Mouse (Mus musculus) hindbrain, embryonic 16.5 days (tissue): ENCODE data around the gene Mybl2. TPM values are rescaled to one million over a fixed set of nuclear protein-coding genes. Genes with fewer than 3 reads are reported as not detected.
A peak's percentile ranks its signal among the peaks of the same experiment; 100 is the strongest.
"Not testable (repeated sequence)": the region's sequence is repeated elsewhere in the genome, so short reads cannot be mapped to it uniquely, and the experiment has no call there.

Experiments
- ATAC-seq: fragments of 200-750 bp; cut with Nextera tagmentation; 2 replicates; pipeline ENCODE4 v1.8.0; 2017; ENCODE audit warnings: moderate TSS enrichment, moderate library complexity
- H3K27ac ChIP-seq: fragments of 300-500 bp; sonication (generic); 2 replicates; pipeline ENCODE4 v1.5.1; 2014; ENCODE audit warnings: low read depth, mild to moderate bottlenecking, control low read depth, low read length, moderate library complexity
- H3K27me3 ChIP-seq: fragments of 300-500 bp; sonication (generic); replicated peaks from 2 replicates; pipeline ENCODE4 v1.6.1; 2014; ENCODE audit warnings: low read length; ENCODE audit not compliant: control insufficient read depth, insufficient read depth
- H3K36me3 ChIP-seq: fragments of 300-500 bp; sonication (generic); 2 replicates; pipeline ENCODE4 v1.6.1; 2014; ENCODE audit warnings: mild to moderate bottlenecking, low read length, moderate library complexity, mixed read lengths; ENCODE audit not compliant: control insufficient read depth, insufficient read depth
- H3K4me1 ChIP-seq: fragments of 300-500 bp; sonication (generic); 2 replicates; pipeline ENCODE4 v1.6.1; 2014; ENCODE audit warnings: low read depth, low read length; ENCODE audit not compliant: control insufficient read depth, insufficient read depth
- H3K4me2 ChIP-seq: fragments of 300-500 bp; sonication (generic); 2 replicates; pipeline ENCODE4 v1.6.1; 2014; ENCODE audit warnings: mild to moderate bottlenecking, low read length, control low read depth, moderate library complexity
- H3K4me3 ChIP-seq: fragments of 300-500 bp; sonication (generic); 2 replicates; pipeline ENCODE4 v1.5.1; 2014; ENCODE audit warnings: mild to moderate bottlenecking, low read length, control low read depth, moderate library complexity
- H3K9ac ChIP-seq: fragments of 300-500 bp; sonication (generic); 2 replicates; pipeline ENCODE4 v1.6.1; 2014; ENCODE audit warnings: low read depth, mild to moderate bottlenecking, control low read depth, low read length, moderate library complexity
- H3K9me3 ChIP-seq: fragments of 300-500 bp; sonication (generic); 2 replicates; pipeline ENCODE4 v1.6.1; 2014; ENCODE audit warnings: mild to moderate bottlenecking, low read length, moderate library complexity; ENCODE audit not compliant: control insufficient read depth
- WGBS: fragments of 180-500 bp; shearing (Covaris S2); extraction: QIAGEN DNeasy Blood & Tissue Kit; methylation state at CpG from one replicate; pipeline ENCODE4 v1.1.7; 2014; 5-methylcytosine and 5-hydroxymethylcytosine counted together
- polyA plus RNA-seq: library from polyadenylated mRNA; unstranded; fragments of >200 nt; fragmentation: Nextera tagmentation; extraction: Ambion mirVana; gene quantifications from 2 replicates; pipeline ENCODE4 v1.2.1, GENCODE M21; 2015

Gene Mybl2
- polyA plus RNA-seq, 1 experiment from 2014 or later = 3.8 TPM

GRCm38 (mm10) chr2:163051691-163052090 lies 2.8 kb upstream of the Mybl2 start:
- Histone ChIP-seq H3K27me3 (no peaks in the 10 kb centered on the region), H3K27ac (no peak overlapping the region), H3K36me3 (0 out of 2 replicates have a peak, but pooled peaks cover 3% of the 10 kb centered on the region), H3K4me3 (no peak overlapping the region), H3K4me1 (peaks cover 14% of the 10 kb centered on the region), H3K9me3 (no peaks in the 10 kb centered on the region), H3K9ac (no peak overlapping the region), H3K4me2 (no peak overlapping the region)
- ATAC-seq = no peak
- WGBS = 72% methylated on average over 1 of the region's 1 CpGs

- Histone ChIP-seq H3K27ac (no peak overlapping the region), H3K4me2 (no peak overlapping the region), H3K4me3 (no peak overlapping the region), H3K9me3 (no peaks in the 10 kb centered on the region), H3K4me1 (peaks cover 14% of the 10 kb centered on the region), H3K27me3 (no peaks in the 10 kb centered on the region), H3K9ac (no peak overlapping the region), H3K36me3 (0 out of 2 replicates have a peak, but pooled peaks cover under 1% of the 10 kb centered on the region)
- 43% methylated on average over 4 of the region's 4 CpGs for WGBS
- no peak for ATAC-seq
Measured at GRCm38 (mm10) chr2:163052101-163052500, 2.4 kb upstream of the Mybl2 start.

- peaks cover 14% of the 10 kb centered on the region for H3K4me1 ChIP-seq
- H3K27me3 ChIP-seq = no peaks in the 10 kb centered on the region
- 57% methylated on average over 4 of the region's 4 CpGs for WGBS
- H3K36me3 ChIP-seq = no peaks in the 10 kb centered on the region
- no peak overlapping the region for H3K9ac ChIP-seq
- no peaks in the 10 kb centered on the region for H3K9me3 ChIP-seq
- H3K4me3 ChIP-seq = no peak overlapping the region
- no peak overlapping the region for H3K4me2 ChIP-seq
- ATAC-seq = no peak
- no peak overlapping the region for H3K27ac ChIP-seq
Measured at GRCm38 (mm10) chr2:163052826-163053225, 1.7 kb upstream of the Mybl2 start.

GRCm38 (mm10) chr2:163054891-163055494 lies 506 bp downstream of the Mybl2 start:
- 0 out of 2 replicates have a peak, but pooled peaks have one; percentile 7 for ATAC-seq
- no peak overlapping the region for H3K27ac ChIP-seq

GRCm38 (mm10) chr2:163055715-163056114 lies 1.2 kb downstream of the Mybl2 start:
- peaks cover 14% of the 10 kb centered on the region for H3K4me1 ChIP-seq
- no peaks in the 10 kb centered on the region for H3K27me3 ChIP-seq
- 34% methylated on average over 5 of the region's 5 CpGs for WGBS
- H3K36me3 ChIP-seq = no peaks in the 10 kb centered on the region
- no peaks in the 10 kb centered on the region for H3K9me3 ChIP-seq
- H3K4me3 ChIP-seq = no peak overlapping the region; the same call in 1 of the 2 replicates
- H3K9ac ChIP-seq = no peak overlapping the region
- no peak for ATAC-seq
- H3K27ac ChIP-seq = no peak overlapping the region
- H3K4me2 ChIP-seq = peak overlapping the region; percentile 95

More at GRCm38 (mm10) chr2:163054891-163055494, 506 bp downstream of the Mybl2 start:
- Histone ChIP-seq H3K9me3 (no peaks in the 10 kb centered on the region), H3K36me3 (no peaks in the 10 kb centered on the region), H3K4me2 (peak overlapping the region; percentile 95), H3K27me3 (no peaks in the 10 kb centered on the region), H3K4me1 (peaks cover 14% of the 10 kb centered on the region), H3K9ac (peak overlapping the region; percentile 58), H3K4me3 (peak overlapping the region; percentile 58)
- 0% methylated on average over 36 of the region's 38 CpGs for WGBS

- H3K9ac ChIP-seq = no peak overlapping the region
- no peak overlapping the region for H3K4me2 ChIP-seq
- no peak for ATAC-seq
- H3K27me3 ChIP-seq = no peaks in the 10 kb centered on the region
- H3K4me3 ChIP-seq = no peak overlapping the region
- no peak overlapping the region for H3K27ac ChIP-seq
- no peaks in the 10 kb centered on the region for H3K9me3 ChIP-seq
- H3K36me3 ChIP-seq = no peaks in the 10 kb centered on the region
- H3K4me1 ChIP-seq = peaks cover 14% of the 10 kb centered on the region
- 90% methylated on average over 9 of the region's 9 CpGs for WGBS
Measured at GRCm38 (mm10) chr2:163056584-163056983, 2.1 kb downstream of the Mybl2 start.

GRCm38 (mm10) chr2:163058981-163059380 lies 4.5 kb downstream of the Mybl2 start:
- H3K27me3 ChIP-seq, ATAC-seq: not testable (repeated sequence)

GRCm38 (mm10) chr2:163060630-163061029 lies 6.1 kb downstream of the Mybl2 start:
- Histone ChIP-seq H3K36me3 (no peaks in the 10 kb centered on the region), H3K9me3 (no peaks in the 10 kb centered on the region)
- WGBS = 85% methylated on average over 6 of the region's 6 CpGs

More at GRCm38 (mm10) chr2:163058981-163059380, 4.5 kb downstream of the Mybl2 start:
- H3K36me3 ChIP-seq, H3K4me3 ChIP-seq, H3K9me3 ChIP-seq, H3K4me2 ChIP-seq, H3K9ac ChIP-seq, H3K27ac ChIP-seq: not testable (repeated sequence)
- WGBS = 94% methylated on average over 7 of the region's 7 CpGs
- H3K4me1 ChIP-seq = peaks cover 11% of the 10 kb centered on the region

GRCm38 (mm10) chr2:163061203-163062118 lies 7.0 kb downstream of the Mybl2 start:
- Histone ChIP-seq H3K4me3 (no peak overlapping the region), H3K4me1 (no peaks in the 10 kb centered on the region), H3K27ac (no peak overlapping the region), H3K9me3 (no peaks in the 10 kb centered on the region), H3K4me2 (no peak overlapping the region), H3K27me3 (no peaks in the 10 kb centered on the region), H3K9ac (no peak overlapping the region), H3K36me3 (no peaks in the 10 kb centered on the region)
- WGBS = 84% methylated on average over 8 of the region's 8 CpGs
- ATAC-seq = no peak

More at GRCm38 (mm10) chr2:163060630-163061029, 6.1 kb downstream of the Mybl2 start:
- H3K27ac ChIP-seq = no peak overlapping the region
- H3K4me3 ChIP-seq = no peak overlapping the region
- ATAC-seq = no peak
- no peaks in the 10 kb centered on the region for H3K27me3 ChIP-seq
- no peak overlapping the region for H3K9ac ChIP-seq
- no peaks in the 10 kb centered on the region for H3K4me1 ChIP-seq
- no peak overlapping the region for H3K4me2 ChIP-seq
